Mouse (Mus musculus) lung, adult 18-20 months (tissue): ENCODE data around the gene Bcl2.
A peak's percentile ranks its signal among the peaks of the same experiment; 100 is the strongest.
"Not testable (repeated sequence)": the region's sequence is repeated elsewhere in the genome, so short reads cannot be mapped to it uniquely, and the experiment has no call there.

Experiments
- DNase-seq, 2 experiments: peaks; one replicate each; pipeline ENCODE4 v3.0.0; 2022; ENCODE audit warnings: mixed read lengths in 2 of 2

Gene Bcl2

DNA sequence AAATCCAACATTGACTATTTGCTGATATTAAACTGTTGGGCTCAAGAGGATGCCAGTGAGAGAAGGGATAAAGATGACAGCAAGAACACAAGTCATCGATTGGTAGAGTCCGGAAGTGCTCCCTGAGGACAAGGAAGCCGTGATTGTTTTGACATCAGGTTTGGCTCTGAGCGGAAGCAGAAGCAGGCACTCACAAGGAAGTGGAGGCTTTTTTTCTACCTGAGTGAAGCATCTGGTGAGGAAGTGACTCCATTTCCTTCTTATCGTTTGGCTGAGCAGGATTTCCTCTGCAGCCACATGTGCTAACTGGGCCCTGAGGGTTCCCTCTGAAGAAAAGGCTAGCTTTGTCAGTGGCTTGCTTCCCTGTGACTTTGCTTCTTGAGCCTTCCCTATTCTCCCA is 165.0 kb downstream of the Bcl2 start:
- DNase-seq, result no peak

- peak; percentile 30 to 54 for DNase-seq
Measured at GRCm38 (mm10) chr1:106544817-106545612, 169.1 kb downstream of the Bcl2 start.

DNA sequence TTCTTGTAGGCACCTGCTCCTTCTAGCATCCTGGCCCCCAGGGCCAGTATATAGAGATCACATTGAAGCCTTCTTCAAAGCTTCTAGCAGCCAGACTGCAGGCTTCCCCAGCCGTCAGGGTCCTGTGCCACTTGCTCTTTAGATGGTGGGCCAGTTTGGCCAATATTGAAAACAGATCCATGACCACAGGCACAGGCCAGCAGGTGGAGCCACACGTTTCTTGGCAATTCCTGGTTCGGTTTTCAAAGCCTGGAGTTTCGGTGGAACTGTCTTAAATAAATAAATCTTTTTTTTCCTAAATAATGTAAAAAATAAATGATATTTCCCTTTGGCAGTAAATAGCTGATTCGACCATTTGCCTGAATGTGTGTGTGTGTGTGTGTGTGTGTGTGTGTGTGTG is 171.3 kb downstream of the Bcl2 start:
- DNase-seq, result peak; percentile 19 to 21

DNA sequence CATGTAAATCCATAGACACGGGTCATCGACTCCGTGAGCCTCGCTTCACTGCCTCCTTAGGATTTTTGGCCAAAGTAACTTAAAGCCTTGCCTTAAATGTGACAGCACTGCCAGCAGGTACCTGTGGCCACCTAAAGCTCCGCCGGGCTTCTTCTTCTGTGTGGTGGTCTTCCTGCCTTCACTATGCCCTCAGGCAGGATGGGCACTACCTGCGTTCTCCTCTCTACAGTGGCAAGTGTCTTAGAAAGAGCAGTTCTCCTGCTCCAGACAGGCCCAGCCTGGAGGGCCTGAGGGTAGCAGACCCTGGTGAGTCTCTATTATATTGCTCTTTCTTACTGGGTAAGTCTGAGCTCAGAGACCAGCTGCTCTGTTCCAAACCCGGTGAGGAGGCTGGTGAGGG is 172.2 kb downstream of the Bcl2 start:
- DNase-seq, result no peak

DNA sequence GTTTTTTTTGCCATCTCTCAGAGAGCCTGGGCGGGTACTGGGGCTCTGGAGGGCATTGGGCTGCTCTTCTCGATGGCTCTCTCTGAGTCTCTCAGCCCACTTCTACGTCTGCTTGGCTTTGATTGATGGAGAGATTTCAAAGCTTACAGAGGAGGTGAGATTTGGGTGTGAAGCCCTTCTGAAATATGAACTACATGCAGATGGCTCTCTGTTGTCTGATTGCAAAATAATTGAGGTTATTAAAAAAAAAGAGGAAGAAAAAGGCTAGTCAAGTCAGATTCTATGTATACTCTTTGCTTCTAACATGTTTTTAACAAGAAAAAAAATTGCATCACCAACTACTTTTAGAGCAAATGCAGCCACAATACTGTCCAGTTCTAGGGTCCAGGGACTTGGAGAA is 173.9 kb downstream of the Bcl2 start:
- no peak for DNase-seq

DNA sequence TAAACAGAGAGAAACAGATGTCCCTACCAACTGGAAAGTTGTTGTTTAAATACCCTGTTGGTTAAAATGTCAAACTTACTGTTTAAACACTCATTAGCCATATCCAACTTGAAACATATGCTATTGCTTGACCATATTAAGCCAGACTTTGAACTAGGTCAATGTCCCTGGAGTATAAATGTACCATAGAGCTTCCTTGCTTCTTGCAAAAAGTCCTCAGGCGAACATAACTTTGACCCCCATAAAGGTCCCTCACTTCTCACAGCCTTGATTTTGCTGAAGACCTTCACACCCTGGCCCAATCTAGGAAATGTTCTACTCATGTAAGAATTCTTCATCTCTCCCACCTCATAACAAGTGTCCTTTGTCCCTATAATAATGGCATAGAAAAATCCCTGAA is 175.0 kb downstream of the Bcl2 start:
- no peak for DNase-seq

GRCm38 (mm10) chr1:106534835-106535234 is 179.2 kb downstream of the Bcl2 start:
- DNase-seq, result not testable (repeated sequence)

DNA sequence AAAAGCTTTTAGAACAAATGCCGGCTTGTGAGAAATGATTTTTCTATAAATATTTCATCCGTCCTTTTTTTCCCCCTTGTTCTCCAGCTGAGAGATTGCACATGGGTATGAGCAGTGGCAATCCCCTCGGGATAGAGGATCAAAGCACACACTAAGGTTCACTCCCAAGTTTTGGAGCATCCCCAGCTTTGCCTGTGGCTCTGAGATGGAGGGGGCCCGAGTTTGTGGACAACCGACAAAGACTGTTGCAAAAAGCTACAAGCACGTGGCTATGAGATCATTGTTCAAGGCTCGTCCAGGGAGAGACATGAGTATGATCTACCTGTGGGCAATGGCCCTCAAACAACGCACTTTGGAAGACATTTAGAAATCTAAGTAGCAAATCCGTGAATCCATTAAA is 184.5 kb downstream of the Bcl2 start:
- DNase-seq, result no peak

GRCm38 (mm10) chr1:106527537-106527936 is 186.5 kb downstream of the Bcl2 start:
- DNase-seq, result no peak

DNA sequence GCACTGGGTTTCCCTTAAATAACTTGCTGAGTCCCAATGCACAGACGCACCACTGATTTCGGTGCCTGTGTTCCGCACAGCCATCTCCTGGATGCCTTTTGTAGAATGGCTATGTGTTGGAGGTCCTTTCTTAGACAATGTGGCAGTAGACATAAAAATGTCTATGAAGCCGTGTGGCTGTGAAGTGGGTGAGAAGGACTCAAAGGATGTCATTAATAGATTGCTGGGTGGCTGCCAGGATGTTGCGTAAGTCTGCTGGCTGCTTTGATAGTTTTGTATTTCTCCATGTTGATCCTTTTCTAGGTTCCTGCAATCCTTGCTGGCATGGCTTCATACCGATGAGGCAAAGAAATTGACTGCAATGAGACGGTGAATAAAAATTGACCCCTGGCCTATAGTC is 187.3 kb downstream of the Bcl2 start:
- DNase-seq, result peak; percentile 67 to 75

GRCm38 (mm10) chr1:106526112-106526511 is 188.0 kb downstream of the Bcl2 start:
- DNase-seq, result no peak

GRCm38 (mm10) chr1:106523741-106524140 is 190.3 kb downstream of the Bcl2 start:
- DNase-seq, result no peak

- DNase-seq, result no peak
Measured at GRCm38 (mm10) chr1:106523009-106523408, 191.1 kb downstream of the Bcl2 start.

DNA sequence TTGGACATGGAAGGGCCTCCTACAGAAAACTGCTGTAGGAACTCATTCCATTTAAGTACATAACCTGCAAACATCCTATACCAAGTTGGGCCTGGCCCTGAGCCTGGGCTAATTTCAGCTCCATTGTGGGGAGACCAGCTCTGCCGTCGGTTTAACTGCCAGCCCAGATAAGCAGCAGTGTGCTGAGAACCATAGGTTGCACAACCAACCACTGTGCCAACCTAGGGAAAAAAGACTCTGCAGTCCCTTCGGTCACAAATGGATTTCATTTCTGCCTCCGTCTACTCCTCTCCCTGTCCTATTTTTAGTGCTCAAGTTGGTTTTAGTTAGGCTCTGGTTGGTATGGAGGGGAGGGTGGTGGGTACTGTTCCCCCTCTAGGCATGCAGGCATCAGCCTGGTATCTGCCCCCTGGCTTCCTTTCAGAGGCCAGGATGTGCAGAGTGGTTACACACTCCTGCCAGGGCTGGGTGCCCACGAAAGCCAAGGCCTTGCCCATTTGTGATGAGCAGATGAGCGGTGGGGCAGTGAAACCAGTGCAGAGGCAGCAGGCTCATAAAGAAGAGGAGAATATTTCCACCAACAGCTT is 196.4 kb downstream of the Bcl2 start:
- DNase-seq, result no peak

- no peak for DNase-seq
Measured at GRCm38 (mm10) chr1:106517099-106517498, 197.0 kb downstream of the Bcl2 start.

DNA sequence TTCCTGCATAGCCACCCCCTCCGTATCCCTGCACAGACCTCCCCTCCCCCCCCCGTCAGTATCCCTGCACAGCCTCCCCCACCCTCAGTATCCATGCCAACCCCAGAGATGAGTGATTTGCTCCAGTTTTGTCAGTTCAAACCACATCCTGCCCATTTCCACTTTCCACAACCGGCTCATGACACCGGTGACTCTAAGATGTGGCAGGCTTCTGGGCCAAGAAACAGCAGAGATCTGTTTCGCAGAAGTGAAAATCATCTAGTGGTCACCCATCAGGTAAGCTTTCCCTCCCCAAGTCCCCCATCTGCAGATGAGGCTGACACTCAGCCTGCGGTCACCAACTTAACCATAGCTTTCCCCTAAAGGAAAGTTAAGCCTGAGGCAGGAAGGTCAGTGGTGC is 198.5 kb downstream of the Bcl2 start:
- DNase-seq, result no peak

- no peak for DNase-seq
Measured at GRCm38 (mm10) chr1:106513890-106514643, 200.0 kb downstream of the Bcl2 start.

GRCm38 (mm10) chr1:106513481-106513880 is 200.6 kb downstream of the Bcl2 start:
- no peak for DNase-seq

GRCm38 (mm10) chr1:106511593-106511992 is 202.5 kb downstream of the Bcl2 start:
- peak; percentile 70 to 73 for DNase-seq

DNA sequence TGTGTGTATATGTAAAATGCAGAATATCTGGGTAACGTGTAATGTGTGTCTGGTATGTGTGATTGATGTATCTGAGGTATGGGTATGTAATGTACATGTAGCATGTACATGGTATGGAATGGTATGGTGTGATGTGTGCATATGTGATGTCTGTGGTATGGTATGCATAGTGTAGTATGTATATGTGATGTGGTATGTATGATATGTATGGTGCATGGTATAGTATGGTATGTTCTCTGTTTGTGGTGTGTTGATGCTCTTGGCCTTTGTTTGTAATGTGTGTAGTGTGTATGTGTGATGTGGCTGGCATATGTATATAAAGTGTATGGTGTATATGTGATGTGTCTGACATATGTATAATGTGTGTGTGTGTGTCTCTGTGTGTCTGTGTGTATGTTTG is 206.5 kb downstream of the Bcl2 start:
- DNase-seq, result no peak

DNA sequence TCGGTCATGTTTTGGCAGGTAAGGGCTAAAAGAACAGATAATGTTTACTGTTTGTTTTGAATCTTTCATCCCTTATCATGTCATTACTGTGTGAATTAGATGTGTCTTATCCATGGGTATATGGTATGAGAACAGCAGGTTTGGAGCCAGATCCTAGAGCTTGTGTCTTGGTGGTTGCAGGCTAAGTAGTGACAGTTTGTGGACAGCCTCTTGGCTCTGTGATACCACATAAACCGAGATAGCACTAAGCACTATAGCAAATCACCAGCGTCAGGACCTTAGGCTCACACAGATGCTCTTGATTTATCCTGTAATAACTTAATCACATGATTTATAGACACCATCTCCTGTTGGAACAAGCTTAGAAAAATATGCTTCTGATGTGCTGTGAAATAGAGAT is 210.2 kb downstream of the Bcl2 start:
- DNase-seq, result no peak

DNA sequence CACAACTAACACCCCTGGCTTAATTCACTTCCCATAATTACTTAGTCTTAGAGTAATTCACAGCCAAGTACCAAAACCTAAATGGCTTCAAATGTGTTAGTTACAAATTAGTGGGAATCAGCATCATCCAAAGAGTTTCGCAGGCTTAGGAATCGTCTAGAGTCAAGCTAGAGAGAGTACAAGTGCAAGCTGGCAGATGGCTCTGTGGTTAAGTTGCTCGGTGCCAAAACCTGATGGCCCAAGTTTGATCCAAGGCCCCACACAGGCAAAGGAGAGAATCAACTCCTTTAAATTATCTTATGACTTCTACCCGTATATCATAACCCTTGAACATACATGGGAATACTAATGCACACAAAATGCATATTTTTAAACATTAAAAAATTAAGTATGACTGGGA is 210.7 kb downstream of the Bcl2 start:
- DNase-seq, result no peak

GRCm38 (mm10) chr1:106497999-106498398 is 216.1 kb downstream of the Bcl2 start:
- no peak for DNase-seq
